Mouse (Mus musculus) midbrain, embryonic 16.5 days (tissue): ENCODE data around the gene Optc. TPM values are rescaled to one million over a fixed set of nuclear protein-coding genes. Genes with fewer than 3 reads are reported as not detected.

ENCODE experiments used
- ATAC-seq: fragments of 200-750 bp; cut with Nextera tagmentation; 2 replicates; pipeline ENCODE4 v1.8.0; 2017; ENCODE audit warnings: moderate TSS enrichment
- H3K27ac ChIP-seq: fragments of 300-500 bp; sonication (generic); 2 replicates; pipeline ENCODE4 v1.5.1; 2014; ENCODE audit warnings: mild to moderate bottlenecking, low read length, mixed read lengths
- H3K27me3 ChIP-seq: fragments of 300-500 bp; sonication (generic); 2 replicates; pipeline ENCODE4 v1.6.1; 2014; ENCODE audit warnings: low read depth, low read length, mixed read lengths; ENCODE audit not compliant: control insufficient read depth, insufficient read depth
- H3K36me3 ChIP-seq: fragments of 300-500 bp; sonication (generic); 2 replicates; pipeline ENCODE4 v1.6.1; 2014; ENCODE audit warnings: mild to moderate bottlenecking, low read length, moderate library complexity, mixed read lengths; ENCODE audit not compliant: control insufficient read depth, insufficient read depth
- H3K4me1 ChIP-seq: fragments of 300-500 bp; sonication (generic); 2 replicates; pipeline ENCODE4 v1.6.1; 2014; ENCODE audit warnings: mild to moderate bottlenecking, low read length, mixed read lengths; ENCODE audit not compliant: control insufficient read depth, insufficient read depth
- H3K4me2 ChIP-seq: fragments of 300-500 bp; sonication (generic); 2 replicates; pipeline ENCODE4 v1.6.1; 2014; ENCODE audit warnings: mild to moderate bottlenecking, low read length, mixed read lengths
- H3K4me3 ChIP-seq: fragments of 300-500 bp; sonication (generic); 2 replicates; pipeline ENCODE4 v1.5.1; 2014; ENCODE audit warnings: low read depth, mild to moderate bottlenecking, low read length, moderate library complexity, mixed read lengths
- H3K9ac ChIP-seq: fragments of 300-500 bp; sonication (generic); 2 replicates; pipeline ENCODE4 v1.6.1; 2014; ENCODE audit warnings: low read depth, low read length, mixed read lengths
- H3K9me3 ChIP-seq: fragments of 300-500 bp; sonication (generic); replicated peaks from 2 replicates; pipeline ENCODE4 v1.6.1; 2014; ENCODE audit warnings: mild to moderate bottlenecking, low read length, mixed read lengths; ENCODE audit not compliant: control insufficient read depth, poor library complexity, severe bottlenecking
- WGBS: fragments of 180-500 bp; shearing (Covaris S2); extraction: QIAGEN DNeasy Blood & Tissue Kit; methylation state at CpG from one replicate; pipeline ENCODE4 v1.1.7; 2014; 5-methylcytosine and 5-hydroxymethylcytosine counted together
- polyA plus RNA-seq: library from polyadenylated mRNA; unstranded; fragments of >200 nt; fragmentation: Nextera tagmentation; extraction: Ambion mirVana; gene quantifications from 2 replicates; pipeline ENCODE4 v1.2.1, GENCODE M21; 2015

Gene Optc
- polyA plus RNA-seq, 1 experiment from 2014 or later = 3.7 TPM

DNA sequence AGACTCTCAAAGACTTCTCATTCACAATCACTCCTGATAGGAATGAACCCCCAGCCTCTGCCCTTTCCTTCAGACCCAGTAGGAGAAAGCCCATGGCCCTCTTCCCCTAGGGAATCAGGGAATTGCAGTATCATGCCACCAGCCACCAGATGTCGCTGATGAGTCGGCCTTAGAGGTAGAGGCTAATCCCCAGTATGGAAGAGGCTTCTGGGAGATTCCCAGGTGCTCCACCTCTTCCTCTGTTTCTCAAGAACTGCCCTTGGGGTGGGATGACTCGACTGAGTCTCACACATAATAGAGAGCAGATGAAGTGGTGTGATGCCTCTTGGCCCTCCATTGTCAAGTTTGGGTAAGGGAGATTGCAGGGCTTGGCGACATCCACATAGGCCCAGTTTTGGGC lies 3.7 kb upstream of the Optc start:
- no peak overlapping the region for H3K9ac ChIP-seq
- no peaks in the 10 kb centered on the region for H3K9me3 ChIP-seq
- ATAC-seq = no peak
- H3K27me3 ChIP-seq = no peaks in the 10 kb centered on the region
- H3K27ac ChIP-seq = no peak overlapping the region
- no peak overlapping the region for H3K4me3 ChIP-seq
- H3K4me1 ChIP-seq = peaks cover 24% of the 10 kb centered on the region
- H3K36me3 ChIP-seq = no peaks in the 10 kb centered on the region
- WGBS = 27% methylated on average over 4 of the region's 4 CpGs
- no peak overlapping the region for H3K4me2 ChIP-seq

DNA sequence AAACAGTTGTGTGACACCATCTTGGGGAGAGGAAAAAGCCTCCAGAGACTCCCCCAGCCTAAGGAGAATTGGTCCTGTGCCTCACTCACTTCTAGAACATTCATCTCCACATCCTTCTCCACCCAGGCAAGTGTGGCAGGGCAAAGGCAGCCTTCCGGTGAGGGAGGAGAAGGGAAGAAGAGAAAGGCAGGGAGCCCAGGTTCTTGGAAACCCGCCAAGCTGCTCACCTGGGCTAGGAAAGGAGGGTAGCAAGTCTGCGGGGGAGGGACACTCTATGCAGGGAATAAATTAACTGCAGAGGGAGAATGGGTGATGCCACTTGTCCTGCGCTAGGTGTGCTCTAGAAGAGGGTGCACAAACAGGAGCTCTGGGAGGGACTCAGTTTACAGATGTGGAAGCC lies 3.2 kb upstream of the Optc start:
- ATAC-seq = no peak
- H3K9ac ChIP-seq = no peak overlapping the region
- peaks cover 24% of the 10 kb centered on the region for H3K4me1 ChIP-seq
- no peaks in the 10 kb centered on the region for H3K9me3 ChIP-seq
- no peak overlapping the region for H3K4me2 ChIP-seq
- H3K27me3 ChIP-seq = no peaks in the 10 kb centered on the region
- H3K36me3 ChIP-seq = no peaks in the 10 kb centered on the region
- 76% methylated on average over 4 of the region's 4 CpGs for WGBS
- H3K4me3 ChIP-seq = no peak overlapping the region
- no peak overlapping the region for H3K27ac ChIP-seq

DNA sequence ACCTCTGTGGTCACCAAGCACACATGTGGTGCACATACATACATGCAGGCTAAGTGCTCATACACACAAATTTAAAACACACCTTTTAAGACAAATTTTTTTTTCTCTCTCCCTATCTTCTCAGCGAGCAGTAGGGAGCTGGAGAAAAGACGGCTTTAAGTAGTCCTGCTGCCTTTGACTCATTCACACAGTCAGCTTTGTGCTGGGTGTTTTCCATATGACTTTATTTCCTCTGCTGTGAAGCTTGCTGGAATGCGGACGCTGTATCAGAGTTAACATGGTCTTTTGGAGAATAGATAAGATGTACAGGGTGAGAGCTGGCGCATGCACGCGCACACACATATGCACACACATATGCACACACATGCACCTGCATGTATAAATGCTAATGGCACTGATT lies 2.3 kb upstream of the Optc start:
- ATAC-seq = no peak
- Histone ChIP-seq H3K27ac (no peak overlapping the region), H3K9me3 (no peaks in the 10 kb centered on the region), H3K4me1 (peaks cover 24% of the 10 kb centered on the region), H3K27me3 (no peaks in the 10 kb centered on the region), H3K9ac (no peak overlapping the region), H3K4me2 (no peak overlapping the region), H3K36me3 (no peaks in the 10 kb centered on the region), H3K4me3 (no peak overlapping the region)
- 83% methylated on average over 7 of the region's 7 CpGs for WGBS

GRCm38 (mm10) chr1:133908659-133909575 lies 1.1 kb upstream of the Optc start:
- H3K4me1 ChIP-seq = peaks cover 24% of the 10 kb centered on the region
- H3K9me3 ChIP-seq = no peaks in the 10 kb centered on the region
- peak overlapping the region; percentile 77 for H3K27ac ChIP-seq
- peak overlapping the region; percentile 43 for H3K4me3 ChIP-seq
- H3K9ac ChIP-seq = peak overlapping the region; percentile 68
- H3K27me3 ChIP-seq = no peaks in the 10 kb centered on the region
- H3K4me2 ChIP-seq = peak overlapping the region; percentile 74
- ATAC-seq = peak; percentile 54
- H3K36me3 ChIP-seq = no peaks in the 10 kb centered on the region
- 10% methylated on average over 27 of the region's 27 CpGs for WGBS

- peak overlapping the region; percentile 10; the same call in 1 of the 2 replicates for H3K4me2 ChIP-seq
- no peaks in the 10 kb centered on the region for H3K36me3 ChIP-seq
- ATAC-seq = no peak
- peaks cover 24% of the 10 kb centered on the region for H3K4me1 ChIP-seq
- H3K27me3 ChIP-seq = no peaks in the 10 kb centered on the region
- no peaks in the 10 kb centered on the region for H3K9me3 ChIP-seq
- H3K4me3 ChIP-seq = no peak overlapping the region
- no peak overlapping the region for H3K9ac ChIP-seq
- H3K27ac ChIP-seq = no peak overlapping the region
- WGBS = 41% methylated on average over 12 of the region's 12 CpGs
Measured at GRCm38 (mm10) chr1:133906420-133906819, 1.4 kb downstream of the Optc start.

- WGBS = 78% methylated on average over 9 of the region's 9 CpGs
- no peaks in the 10 kb centered on the region for H3K9me3 ChIP-seq
- no peak overlapping the region for H3K27ac ChIP-seq
- 0 out of 2 replicates have a peak, but pooled peaks cover 3% of the 10 kb centered on the region for H3K4me1 ChIP-seq
- H3K4me3 ChIP-seq = no peak overlapping the region
- H3K9ac ChIP-seq = no peak overlapping the region
- no peak for ATAC-seq
- no peaks in the 10 kb centered on the region for H3K36me3 ChIP-seq
- H3K4me2 ChIP-seq = no peak overlapping the region
- no peaks in the 10 kb centered on the region for H3K27me3 ChIP-seq
Measured at GRCm38 (mm10) chr1:133900825-133901224, 7.0 kb downstream of the Optc start.

- no peak for ATAC-seq
- Histone ChIP-seq H3K27me3 (no peaks in the 10 kb centered on the region), H3K27ac (no peak overlapping the region), H3K4me1 (0 out of 2 replicates have a peak, but pooled peaks cover 3% of the 10 kb centered on the region), H3K36me3 (no peaks in the 10 kb centered on the region), H3K4me3 (no peak overlapping the region), H3K4me2 (no peak overlapping the region), H3K9ac (no peak overlapping the region), H3K9me3 (no peaks in the 10 kb centered on the region)
- WGBS = 76% methylated on average over 9 of the region's 9 CpGs
Measured at GRCm38 (mm10) chr1:133899043-133899542, 8.7 kb downstream of the Optc start.

- Histone ChIP-seq H3K4me3 (no peak overlapping the region), H3K9ac (no peak overlapping the region), H3K4me1 (0 out of 2 replicates have a peak, but pooled peaks cover 3% of the 10 kb centered on the region), H3K4me2 (no peak overlapping the region), H3K9me3 (no peaks in the 10 kb centered on the region), H3K27ac (no peak overlapping the region), H3K27me3 (no peaks in the 10 kb centered on the region), H3K36me3 (no peaks in the 10 kb centered on the region)
- no peak for ATAC-seq
- WGBS = 68% methylated on average over 6 of the region's 6 CpGs
Measured at GRCm38 (mm10) chr1:133897293-133897692, 10.5 kb downstream of the Optc start.

DNA sequence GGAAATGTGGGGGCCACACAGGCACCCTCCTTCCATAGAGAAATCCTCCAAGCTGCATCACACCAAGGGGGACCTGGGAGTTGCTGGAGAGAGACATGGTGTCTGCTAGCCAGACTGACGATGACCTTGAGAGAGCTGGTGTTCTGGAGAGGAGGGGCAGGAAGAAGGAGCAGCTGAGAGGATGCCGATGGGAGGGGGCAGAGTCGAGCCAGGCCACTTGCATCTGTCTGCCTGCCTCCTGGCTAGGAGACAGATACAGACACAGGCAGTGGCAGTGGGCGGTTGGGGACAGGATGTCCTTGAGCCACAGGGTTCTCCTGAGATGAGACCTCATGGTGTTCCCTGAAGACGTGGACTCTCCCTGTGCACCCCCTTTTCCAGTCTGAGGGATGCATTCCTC lies 16.3 kb downstream of the Optc start:
- H3K36me3 ChIP-seq = no peaks in the 10 kb centered on the region
- H3K4me1 ChIP-seq = peaks cover 36% of the 10 kb centered on the region
- 42% methylated on average over 5 of the region's 5 CpGs for WGBS
- H3K27ac ChIP-seq = no peak overlapping the region
- H3K4me3 ChIP-seq = no peak overlapping the region
- H3K9ac ChIP-seq = no peak overlapping the region
- ATAC-seq = no peak
- H3K4me2 ChIP-seq = no peak overlapping the region
- no peaks in the 10 kb centered on the region for H3K9me3 ChIP-seq
- no peaks in the 10 kb centered on the region for H3K27me3 ChIP-seq
